Mouse (Mus musculus): ENCODE data around the gene Aanat. TPM values are rescaled to one million over a fixed set of nuclear protein-coding genes. Genes with fewer than 3 reads are reported as not detected.

The Aanat gene
- total and polyA plus RNA-seq, 3 experiments = not detected

- Histone ChIP-seq H3K27me3 (ENCODE audit: control insufficient read depth in 1 of 2, insufficient read depth in 2 of 2, low read length in 2 of 2) (no peaks in the 10 kb centered on the region), H3K9me3 (replicated peaks; ENCODE audit: insufficient read depth, low read length) (no peaks in the 10 kb centered on the region), H3K4me3 (ENCODE audit: control insufficient read depth in 1 of 2, insufficient read depth in 1 of 2, low read depth in 2 of 2, low read length in 2 of 2) (no peak overlapping the region), H3K36me3 (ENCODE audit: control insufficient read depth in 1 of 2, insufficient read depth in 2 of 2, low read length in 2 of 2) (no peaks in the 10 kb centered on the region; a peak in 1 of 4 replicates), H3K79me2 (ENCODE audit: control insufficient read depth, insufficient read depth, low read length, poor library complexity) (no peaks in the 10 kb centered on the region), H3K9ac (ENCODE audit: control insufficient read depth, low read depth, low read length, poor library complexity, severe bottlenecking) (no peak overlapping the region), H3K27ac (ENCODE audit: control insufficient read depth, low read depth, low read length) (no peak overlapping the region), H3K4me1 (ENCODE audit: control insufficient read depth in 1 of 2, insufficient read depth in 2 of 2, low read length in 2 of 2) (0 out of 4 replicates have a peak, but pooled peaks cover 0 to 1% of the 10 kb centered on the region in 2 experiments)
- DNase-seq (ENCODE audit: low read depth, low spot score) = no peak
- TF ChIP-seq CHD1 (IDR thresholded peaks at IDR 0.05; ENCODE audit: low read depth, low read length) (no peak), TAL1 (IDR thresholded peaks at IDR 0.05; ENCODE audit: low read length) (no peak), TBP (IDR thresholded peaks at IDR 0.05; ENCODE audit: low read depth, low read length) (no peak), RAD21 (IDR thresholded peaks at IDR 0.05; ENCODE audit: low read depth, low read length) (no peak), POLR2A (IDR thresholded peaks at IDR 0.05; ENCODE audit: control insufficient read depth in 1 of 2, insufficient read depth in 1 of 2, low read depth in 1 of 2, low read length in 2 of 2, poor library complexity in 1 of 2) (no peak), SMC3 (IDR thresholded peaks at IDR 0.05; ENCODE audit: low read depth, low read length) (no peak)
Measured at GRCm38 (mm10) chr11:116596766-116597165, 10.5 kb downstream of the Aanat start.

GRCm38 (mm10) chr11:116598193-116598592, 12.0 kb downstream of the Aanat start:
- DNase-seq (ENCODE audit: low read depth, low spot score) = no peak
- H3K9me3 ChIP-seq (replicated peaks; ENCODE audit: insufficient read depth, low read length) = no peaks in the 10 kb centered on the region
- no peak for TF ChIP-seq ZKSCAN1 (IDR thresholded peaks at IDR 0.05; ENCODE audit: low read depth, low read length)
- H3K27ac ChIP-seq (ENCODE audit: control insufficient read depth, low read depth, low read length) = no peak overlapping the region
- H3K4me3 ChIP-seq (ENCODE audit: control insufficient read depth in 1 of 2, insufficient read depth in 1 of 2, low read depth in 2 of 2, low read length in 2 of 2) = no peak overlapping the region
- H3K4me1 ChIP-seq (ENCODE audit: control insufficient read depth in 1 of 2, insufficient read depth in 2 of 2, low read length in 2 of 2) = no peaks in the 10 kb centered on the region
- H3K79me2 ChIP-seq (ENCODE audit: control insufficient read depth, insufficient read depth, low read length, poor library complexity) = no peaks in the 10 kb centered on the region
- no peaks in the 10 kb centered on the region for H3K27me3 ChIP-seq (ENCODE audit: control insufficient read depth in 1 of 2, insufficient read depth in 2 of 2, low read length in 2 of 2)
- no peak overlapping the region for H3K9ac ChIP-seq (ENCODE audit: control insufficient read depth, low read depth, low read length, poor library complexity, severe bottlenecking)
- no peaks in the 10 kb centered on the region; a peak in 1 of 4 replicates for H3K36me3 ChIP-seq (ENCODE audit: control insufficient read depth in 1 of 2, insufficient read depth in 2 of 2, low read length in 2 of 2)

- Histone ChIP-seq H3K4me1 (ENCODE audit: control insufficient read depth in 1 of 2, insufficient read depth in 2 of 2, low read length in 2 of 2) (no peaks in the 10 kb centered on the region), H3K79me2 (ENCODE audit: control insufficient read depth, insufficient read depth, low read length, poor library complexity) (no peaks in the 10 kb centered on the region), H3K27me3 (ENCODE audit: control insufficient read depth in 1 of 2, insufficient read depth in 2 of 2, low read length in 2 of 2) (no peaks in the 10 kb centered on the region), H3K27ac (ENCODE audit: control insufficient read depth, low read depth, low read length) (no peak overlapping the region), H3K9ac (ENCODE audit: control insufficient read depth, low read depth, low read length, poor library complexity, severe bottlenecking) (no peak overlapping the region), H3K9me3 (replicated peaks; ENCODE audit: insufficient read depth, low read length) (no peaks in the 10 kb centered on the region), H3K36me3 (ENCODE audit: control insufficient read depth in 1 of 2, insufficient read depth in 2 of 2, low read length in 2 of 2) (no peaks in the 10 kb centered on the region; a peak in 1 of 4 replicates), H3K4me3 (ENCODE audit: control insufficient read depth in 1 of 2, insufficient read depth in 1 of 2, low read depth in 2 of 2, low read length in 2 of 2) (no peak overlapping the region)
- no peak for DNase-seq (ENCODE audit: low read depth, low spot score)
- no peak for TF ChIP-seq E2F4 (IDR thresholded peaks at IDR 0.05; ENCODE audit: borderline replicate concordance, low read depth, low read length)
Measured at GRCm38 (mm10) chr11:116599230-116599629, 13.0 kb downstream of the Aanat start.

- TF ChIP-seq CTCF (IDR thresholded peaks at IDR 0.05 in 2 of 3, conservative IDR thresholded peaks at IDR 0.05 in 1 of 3; ENCODE audit: control insufficient read depth in 1 of 3, insufficient read depth in 1 of 3, low read depth in 2 of 3, low read length in 3 of 3, poor library complexity in 1 of 3, severe bottlenecking in 1 of 3) (no peak), USF1 (IDR thresholded peaks at IDR 0.05; ENCODE audit: low read depth, low read length) (no peak), POLR2A (IDR thresholded peaks at IDR 0.05; ENCODE audit: control insufficient read depth in 1 of 2, insufficient read depth in 1 of 2, low read depth in 1 of 2, low read length in 2 of 2, poor library complexity in 1 of 2) (no peak), KAT2A (conservative IDR thresholded peaks at IDR 0.05; ENCODE audit: low read depth, low read length) (no peak), NELFE (IDR thresholded peaks at IDR 0.05; ENCODE audit: low read depth, low read length) (no peak), TBP (IDR thresholded peaks at IDR 0.05; ENCODE audit: low read depth, low read length) (no peak), POLR2AphosphoS2 (IDR thresholded peaks at IDR 0.05; ENCODE audit: low read length) (no peak)
- DNase-seq (ENCODE audit: low read depth, low spot score) = no peak
- no peak overlapping the region for H3K27ac ChIP-seq (ENCODE audit: control insufficient read depth, low read depth, low read length)
- H3K4me1 ChIP-seq (ENCODE audit: control insufficient read depth in 1 of 2, insufficient read depth in 2 of 2, low read length in 2 of 2) = no peaks in the 10 kb centered on the region
- H3K4me3 ChIP-seq (ENCODE audit: control insufficient read depth in 1 of 2, insufficient read depth in 1 of 2, low read depth in 2 of 2, low read length in 2 of 2) = no peak overlapping the region
- H3K79me2 ChIP-seq (ENCODE audit: control insufficient read depth, insufficient read depth, low read length, poor library complexity) = no peaks in the 10 kb centered on the region
- no peaks in the 10 kb centered on the region; a peak in 1 of 4 replicates for H3K36me3 ChIP-seq (ENCODE audit: control insufficient read depth in 1 of 2, insufficient read depth in 2 of 2, low read length in 2 of 2)
- H3K9me3 ChIP-seq (replicated peaks; ENCODE audit: insufficient read depth, low read length) = no peaks in the 10 kb centered on the region
- H3K27me3 ChIP-seq (ENCODE audit: control insufficient read depth in 1 of 2, insufficient read depth in 2 of 2, low read length in 2 of 2) = no peaks in the 10 kb centered on the region
- no peak overlapping the region for H3K9ac ChIP-seq (ENCODE audit: control insufficient read depth, low read depth, low read length, poor library complexity, severe bottlenecking)
Measured at GRCm38 (mm10) chr11:116601166-116601565, 14.9 kb downstream of the Aanat start.
